Mouse (Mus musculus): ENCODE measurements around the gene Col6a1. TPM values are rescaled to one million over a fixed set of nuclear protein-coding genes. Genes with fewer than 3 reads are reported as not detected.

Gene Col6a1
- polyA plus RNA-seq (2012; rRNA removed): 32.5 and 118 TPM in 2 replicates

GRCm38 (mm10) chr10:76725682-76726285, at the start of gene Col6a1:
TSS of gene Col6a1 (minus strand) at chr10:76726168.

Other genes starting within 250 kb of the Col6a1 start
- 42.9 and 44.9 TPM in 2 replicates for gene Lss, start 194.6 kb downstream of the Col6a1 start, polyA plus RNA-seq (2012; rRNA removed)
- gene Spatc1l, start 163.9 kb downstream of the Col6a1 start, polyA plus RNA-seq (2012; rRNA removed): 0.29 and 0.37 TPM in 2 replicates
- gene Ftcd, start 150.5 kb downstream of the Col6a1 start, polyA plus RNA-seq (2012; rRNA removed): 0.04 TPM in 2 replicates
- 30.1 and 102 TPM in 2 replicates for gene Col6a2, start 102.5 kb downstream of the Col6a1 start, polyA plus RNA-seq (2012; rRNA removed)
- 29.0 and 36.3 TPM in 2 replicates for gene Pcbp3, start 235.7 kb upstream of the Col6a1 start, polyA plus RNA-seq (2012; rRNA removed)

All from central nervous system, embryonic 14 days (tissue).